Mouse (Mus musculus): ENCODE measurements around the gene Veph1. TPM values are rescaled to one million over a fixed set of nuclear protein-coding genes. Genes with fewer than 3 reads are reported as not detected.

The Veph1 gene
- total and polyA plus RNA-seq, 3 experiments, result 0.16 TPM; not detected in 2

DNA sequence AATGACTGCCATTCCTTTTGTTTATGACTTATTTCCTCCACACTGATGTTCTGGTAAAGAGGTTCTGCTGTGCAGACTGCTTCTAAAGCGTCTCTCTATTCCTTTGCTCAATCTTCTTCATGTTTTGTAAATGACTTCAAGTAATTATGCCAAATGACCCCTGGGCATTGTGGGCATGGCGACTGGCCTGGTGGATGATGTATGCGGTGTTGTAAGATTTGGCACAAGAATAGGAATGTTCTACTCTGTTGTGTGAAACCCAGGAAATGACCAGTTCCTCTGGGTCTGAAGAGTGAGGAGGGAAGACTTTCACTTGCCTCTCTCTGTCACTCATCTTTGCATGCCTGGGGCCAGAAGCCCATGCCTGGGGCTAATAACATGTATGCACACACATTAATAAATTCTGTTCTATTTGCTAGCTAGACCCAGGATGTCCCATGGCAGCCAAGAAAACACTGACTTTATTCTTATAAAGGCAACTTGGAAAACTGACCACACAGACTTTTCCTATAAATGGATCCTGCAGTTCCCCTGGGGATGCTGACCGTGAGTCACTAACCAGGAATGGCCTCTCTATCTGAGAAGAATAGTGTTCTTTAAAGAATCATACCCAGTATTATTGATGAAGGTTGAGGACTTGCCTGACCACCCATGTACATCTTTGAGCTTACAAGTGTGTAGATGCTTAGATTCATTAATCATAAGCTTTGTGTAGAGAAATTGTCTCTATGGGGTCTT lies 87.6 kb downstream of the Veph1 start:
- H3K36me3 ChIP-seq (replicated peaks), result no peaks in the 10 kb centered on the region
- TF ChIP-seq GATA2 (IDR thresholded peaks at IDR 0.05; ENCODE audit: borderline replicate concordance, low read depth, low read length) (no peak), GATA1 (IDR thresholded peaks at IDR 0.05; ENCODE audit: borderline replicate concordance, low read length) (no peak), POLR2AphosphoS5 (IDR thresholded peaks at IDR 0.05; ENCODE audit: insufficient replicate concordance, low read depth, low read length) (no peak), CTCF (IDR thresholded peaks at IDR 0.05; ENCODE audit: low read depth, low read length) (no peak)
- no peaks in the 10 kb centered on the region for H3K4me1 ChIP-seq (ENCODE audit: insufficient read depth, low read depth, low read length)
- H3K9me3 ChIP-seq (replicated peaks), result no peaks in the 10 kb centered on the region
- DNase-seq (ENCODE audit: low spot score), result no peak
- no peaks in the 10 kb centered on the region for H3K27me3 ChIP-seq (ENCODE audit: insufficient read depth, low read length)
- no peak overlapping the region for H3K4me3 ChIP-seq (ENCODE audit: low read depth, low read length)
- ATAC-seq (ENCODE audit: extremely low read depth, insufficient number of reproducible peaks, low FRiP score, poor library complexity, severe bottlenecking), result no peak

DNA sequence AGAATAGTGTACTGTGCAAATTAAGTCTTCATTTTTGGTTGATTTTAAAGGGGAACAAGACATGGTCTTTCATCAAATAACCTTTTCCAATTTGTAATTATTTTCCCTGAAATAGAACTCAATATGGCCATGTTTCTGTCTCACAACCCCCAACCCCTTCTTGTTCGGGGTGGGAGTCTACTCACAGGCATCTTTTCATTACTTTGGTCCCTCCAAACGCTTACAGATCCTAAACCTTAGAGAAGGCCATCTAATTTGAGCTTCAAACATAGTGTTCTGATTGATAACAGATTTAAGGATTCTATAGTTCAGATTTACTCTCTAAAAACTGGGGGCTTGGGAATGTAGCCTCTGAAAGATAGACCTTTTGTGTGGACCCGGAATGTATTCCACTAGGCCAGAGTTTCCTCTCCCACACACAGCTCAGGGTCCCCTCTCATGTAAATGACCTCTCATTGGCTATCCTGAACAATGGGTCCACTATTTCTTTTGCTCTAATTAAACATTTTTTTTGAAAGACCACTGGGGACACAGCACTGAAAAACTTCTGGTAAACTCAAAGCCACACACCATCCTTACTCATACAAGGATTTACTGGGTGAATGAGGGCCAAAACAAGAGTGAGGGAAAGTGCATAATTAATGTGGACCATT lies 102.6 kb downstream of the Veph1 start:
- no peaks in the 10 kb centered on the region for H3K27me3 ChIP-seq (ENCODE audit: insufficient read depth, low read length)
- no peaks in the 10 kb centered on the region for H3K4me1 ChIP-seq (ENCODE audit: insufficient read depth, low read depth, low read length)
- ATAC-seq (ENCODE audit: extremely low read depth, insufficient number of reproducible peaks, low FRiP score, poor library complexity, severe bottlenecking), result no peak
- no peak for DNase-seq (ENCODE audit: low spot score)
- no peaks in the 10 kb centered on the region for H3K36me3 ChIP-seq (replicated peaks)
- no peak overlapping the region for H3K4me3 ChIP-seq (ENCODE audit: low read depth, low read length)
- H3K9me3 ChIP-seq (replicated peaks), result no peaks in the 10 kb centered on the region
- TF ChIP-seq GATA2 (IDR thresholded peaks at IDR 0.05; ENCODE audit: borderline replicate concordance, low read depth, low read length), result no peak
- no peak for TF ChIP-seq CTCF (IDR thresholded peaks at IDR 0.05; ENCODE audit: low read depth, low read length)
- TF ChIP-seq TAL1 (conservative IDR thresholded peaks at IDR 0.05; ENCODE audit: low read depth, low read length), result no peak
- TF ChIP-seq POLR2AphosphoS5 (IDR thresholded peaks at IDR 0.05; ENCODE audit: insufficient replicate concordance, low read depth, low read length), result no peak
- no peak for TF ChIP-seq GATA1 (IDR thresholded peaks at IDR 0.05; ENCODE audit: borderline replicate concordance, low read length)

DNA sequence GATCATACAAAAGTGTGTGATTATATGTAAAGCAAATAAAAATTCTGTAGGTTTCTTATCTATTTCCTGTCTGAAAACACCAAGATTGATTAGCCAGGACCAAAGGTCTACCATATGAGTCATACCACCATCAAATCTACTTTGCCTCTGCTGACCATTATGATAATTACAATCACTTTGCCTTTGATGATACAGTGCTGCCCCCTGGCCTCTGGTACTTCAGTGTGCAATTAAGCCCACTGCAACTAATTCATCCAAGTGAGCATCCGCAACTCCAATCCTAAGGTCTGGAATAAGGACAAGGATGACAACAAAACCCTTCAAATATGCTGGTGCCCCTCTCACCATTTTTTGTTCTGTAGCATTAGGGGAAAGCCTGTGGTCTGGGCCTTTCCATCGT lies 117.0 kb downstream of the Veph1 start:
- Histone ChIP-seq H3K4me1 (ENCODE audit: insufficient read depth, low read depth, low read length) (no peaks in the 10 kb centered on the region), H3K36me3 (replicated peaks) (no peaks in the 10 kb centered on the region), H3K4me3 (ENCODE audit: low read depth, low read length) (no peak overlapping the region), H3K9me3 (replicated peaks) (no peaks in the 10 kb centered on the region), H3K27me3 (ENCODE audit: insufficient read depth, low read length) (no peaks in the 10 kb centered on the region)
- DNase-seq (ENCODE audit: low spot score) (no peak), ATAC-seq (ENCODE audit: extremely low read depth, insufficient number of reproducible peaks, low FRiP score, poor library complexity, severe bottlenecking) (no peak)
- TF ChIP-seq POLR2AphosphoS5 (IDR thresholded peaks at IDR 0.05; ENCODE audit: insufficient replicate concordance, low read depth, low read length) (no peak), GATA2 (IDR thresholded peaks at IDR 0.05; ENCODE audit: borderline replicate concordance, low read depth, low read length) (no peak), GATA1 (IDR thresholded peaks at IDR 0.05; ENCODE audit: borderline replicate concordance, low read length) (no peak), TAL1 (conservative IDR thresholded peaks at IDR 0.05; ENCODE audit: low read depth, low read length) (no peak), CTCF (IDR thresholded peaks at IDR 0.05; ENCODE audit: low read depth, low read length) (no peak)

DNA sequence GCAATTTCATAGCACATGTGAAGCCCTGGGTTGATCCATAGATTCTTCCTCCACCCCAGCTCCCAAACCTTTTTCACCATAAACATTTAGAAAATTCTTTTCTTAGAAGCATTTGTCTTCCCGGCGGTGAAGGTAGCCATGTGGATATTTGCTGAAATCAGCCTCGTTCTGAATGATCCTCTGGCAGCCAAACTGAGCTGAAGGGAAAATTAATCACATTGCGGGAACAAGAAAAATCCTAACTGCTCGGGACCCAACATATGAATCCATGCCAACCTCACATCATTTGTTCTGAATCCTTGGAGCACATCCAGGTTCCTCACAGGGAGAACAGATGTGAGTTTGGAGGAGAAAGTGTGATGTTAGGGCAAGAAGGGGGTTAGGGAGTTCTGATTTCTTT lies 123.7 kb downstream of the Veph1 start:
- no peak overlapping the region for H3K4me3 ChIP-seq (ENCODE audit: low read depth, low read length)
- no peak for TF ChIP-seq CTCF (IDR thresholded peaks at IDR 0.05; ENCODE audit: low read depth, low read length)
- TF ChIP-seq GATA1 (IDR thresholded peaks at IDR 0.05; ENCODE audit: borderline replicate concordance, low read length), result no peak
- TF ChIP-seq POLR2AphosphoS5 (IDR thresholded peaks at IDR 0.05; ENCODE audit: insufficient replicate concordance, low read depth, low read length), result no peak
- TF ChIP-seq TAL1 (conservative IDR thresholded peaks at IDR 0.05; ENCODE audit: low read depth, low read length), result no peak
- no peak for TF ChIP-seq GATA2 (IDR thresholded peaks at IDR 0.05; ENCODE audit: borderline replicate concordance, low read depth, low read length)

DNA sequence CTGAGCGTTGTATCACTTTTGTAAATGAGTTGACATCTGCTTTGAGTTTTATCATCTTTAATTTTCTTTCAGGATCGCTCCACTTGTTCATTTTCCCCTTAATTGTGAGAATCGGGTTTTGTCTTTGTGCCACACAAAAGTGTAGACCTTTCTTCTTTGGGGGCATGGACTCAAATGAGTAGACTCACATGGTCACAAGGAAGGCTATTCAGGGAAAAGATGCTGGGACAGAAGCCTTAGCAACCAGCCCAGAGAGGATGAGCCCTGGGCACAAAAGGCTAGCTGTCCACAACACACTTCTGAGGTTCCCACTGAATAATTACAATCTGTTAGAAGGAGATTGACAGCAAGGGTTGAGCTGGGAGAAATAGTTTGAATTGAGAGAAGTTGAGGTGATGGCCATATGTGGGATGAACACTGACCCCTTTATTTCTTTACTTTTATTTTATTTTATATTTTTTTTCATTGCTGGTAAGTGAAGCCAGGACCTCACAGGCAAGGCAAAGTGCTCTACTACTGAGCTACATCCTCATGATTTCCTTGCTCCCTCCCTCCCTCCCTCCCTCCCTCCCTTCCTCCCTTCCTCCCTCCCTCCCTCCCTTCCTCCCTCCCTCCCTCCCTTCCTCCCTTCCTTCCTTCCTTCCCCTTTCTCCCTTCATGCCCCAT lies 126.6 kb downstream of the Veph1 start:
- Histone ChIP-seq H3K36me3 (replicated peaks) (no peaks in the 10 kb centered on the region), H3K27me3 (ENCODE audit: insufficient read depth, low read length) (no peaks in the 10 kb centered on the region), H3K4me1 (ENCODE audit: insufficient read depth, low read depth, low read length) (no peaks in the 10 kb centered on the region), H3K9me3 (replicated peaks) (no peaks in the 10 kb centered on the region), H3K4me3 (ENCODE audit: low read depth, low read length) (no peak overlapping the region)
- TF ChIP-seq CTCF (IDR thresholded peaks at IDR 0.05; ENCODE audit: low read depth, low read length) (no peak), GATA2 (IDR thresholded peaks at IDR 0.05; ENCODE audit: borderline replicate concordance, low read depth, low read length) (no peak), TAL1 (conservative IDR thresholded peaks at IDR 0.05; ENCODE audit: low read depth, low read length) (no peak), POLR2AphosphoS5 (IDR thresholded peaks at IDR 0.05; ENCODE audit: insufficient replicate concordance, low read depth, low read length) (no peak), GATA1 (IDR thresholded peaks at IDR 0.05; ENCODE audit: borderline replicate concordance, low read length) (no peak)
- DNase-seq (ENCODE audit: low spot score) (no peak), ATAC-seq (ENCODE audit: extremely low read depth, insufficient number of reproducible peaks, low FRiP score, poor library complexity, severe bottlenecking) (no peak)

More for the DNA sequence above, 123.7 kb downstream of the Veph1 start:
- DNase-seq (ENCODE audit: low spot score) (no peak), ATAC-seq (ENCODE audit: extremely low read depth, insufficient number of reproducible peaks, low FRiP score, poor library complexity, severe bottlenecking) (no peak)
- H3K27me3 ChIP-seq (ENCODE audit: insufficient read depth, low read length), result no peaks in the 10 kb centered on the region
- H3K36me3 ChIP-seq (replicated peaks), result no peaks in the 10 kb centered on the region
- H3K9me3 ChIP-seq (replicated peaks), result no peaks in the 10 kb centered on the region
- no peaks in the 10 kb centered on the region for H3K4me1 ChIP-seq (ENCODE audit: insufficient read depth, low read depth, low read length)
